Mouse (Mus musculus): ENCODE measurements at regions not wholly inside any gene's neighbourhood (a gene's known extent, or its start where the extent isn't known, plus 50 kb on each side); places are given as distances from the start of the nearest gene placed in this dataset.
A peak's percentile ranks its signal among the peaks of the same experiment; 100 is the strongest.

GRCm38 (mm10) chr13:41694749-41695419, 89.2 kb downstream of the Tmem170b start:
- DNase-seq, result no peak

- DNase-seq, result no peak
These were observed 91.2 kb downstream of the Tmem170b start for GRCm38 (mm10) chr13:41696767-41697445.

- no peak for DNase-seq
These were observed 95.6 kb downstream of the Tmem170b start for GRCm38 (mm10) chr13:41701345-41701744.

GRCm38 (mm10) chr13:41701829-41702231, 96.1 kb downstream of the Tmem170b start:
- DNase-seq, result no peak

GRCm38 (mm10) chr13:41703196-41703595, 97.5 kb downstream of the Tmem170b start:
- no peak for DNase-seq

- no peak for DNase-seq
These were observed 97.9 kb downstream of the Tmem170b start for GRCm38 (mm10) chr13:41703618-41704017.

GRCm38 (mm10) chr13:41704806-41705205, 99.1 kb downstream of the Tmem170b start:
- no peak for DNase-seq

- DNase-seq, result no peak
These were observed 99.9 kb downstream of the Tmem170b start for GRCm38 (mm10) chr13:41705636-41706035.

GRCm38 (mm10) chr13:41707811-41708210, 102.1 kb downstream of the Tmem170b start:
- no peak for DNase-seq

- no peak for DNase-seq
These were observed 103.4 kb downstream of the Tmem170b start for GRCm38 (mm10) chr13:41709071-41709470.

GRCm38 (mm10) chr13:41709475-41710227, 103.9 kb downstream of the Tmem170b start:
- DNase-seq, result peak; percentile 81

- DNase-seq, result no peak
These were observed 106.9 kb downstream of the Tmem170b start for GRCm38 (mm10) chr13:41712616-41713015.
